Mouse (Mus musculus): ENCODE data around the gene Gpr34. TPM values are rescaled to one million over a fixed set of nuclear protein-coding genes. Genes with fewer than 3 reads are reported as not detected.

Gpr34 gene
- 0.47 and 0.67 TPM in 2 replicates for polyA plus RNA-seq (2014; fragmentation: Nextera tagmentation; extraction: Ambion mirVana)

DNA sequence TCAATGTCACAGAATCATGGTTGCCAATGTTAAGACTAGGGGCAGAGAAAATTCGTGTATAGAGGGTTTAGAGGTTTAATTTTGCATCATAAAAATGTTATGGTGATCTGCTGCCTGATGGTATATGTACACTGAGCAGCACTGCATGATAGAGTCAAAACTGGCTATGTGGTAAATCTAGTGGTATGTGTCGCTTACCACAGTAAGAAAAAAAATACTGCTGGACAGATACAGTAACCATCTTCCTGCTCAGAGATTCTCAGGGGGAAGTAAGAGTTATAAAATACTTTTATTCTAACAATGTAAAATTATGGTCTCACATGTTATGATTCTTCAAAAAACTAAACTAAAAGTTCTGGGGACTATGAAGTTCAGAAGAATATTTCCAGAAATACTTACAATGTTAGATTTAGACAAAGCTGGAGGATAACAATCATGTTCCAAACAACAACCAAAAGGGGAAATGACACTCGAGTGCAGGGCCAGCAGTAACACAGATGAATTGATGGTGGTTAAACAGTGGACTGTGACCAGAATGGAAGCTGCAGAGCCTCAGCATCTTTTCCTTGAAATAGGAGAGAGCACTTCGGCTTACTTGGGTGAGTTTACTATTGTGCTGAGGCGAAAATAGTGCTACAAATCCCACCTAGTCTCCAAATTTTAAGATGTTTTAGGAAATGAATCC lies at the start of gene Gpr34:
Gene Gpr34 (plus strand): TSS at position 491 of the 685 bp plus-strand sequence.
- DNase-seq (ENCODE audit: low spot score) (no peak), ATAC-seq (replicated peaks; ENCODE audit: low FRiP score) (no peak)
- Histone ChIP-seq H3K27me3 (replicated peaks; ENCODE audit: control insufficient read depth, insufficient read depth, low read length) (no peaks in the 10 kb centered on the region; the same call in 1 of the 2 replicates), H3K4me3 (ENCODE audit: low read depth, low read length) (no peak within 1 kb of the TSS), H3K9ac (ENCODE audit: low read depth, low read length) (no peak within 1 kb of the TSS), H3K4me1 (replicated peaks; ENCODE audit: control insufficient read depth, insufficient read depth, low read length) (no peaks in the 10 kb centered on the region), H3K4me2 (no peak within 1 kb of the TSS), H3K9me3 (ENCODE audit: control insufficient read depth, low read length) (no peaks in the 10 kb centered on the region), H3K36me3 (ENCODE audit: control insufficient read depth, insufficient read depth, low read length) (no peaks in the 10 kb centered on the region), H3K27ac (ENCODE audit: low read depth, low read length) (no peak within 1 kb of the TSS)
- 52% methylated on average over 5 of the region's 5 CpGs for WGBS

- ATAC-seq (replicated peaks; ENCODE audit: low FRiP score) (no peak), DNase-seq (ENCODE audit: low spot score) (no peak)
- Histone ChIP-seq H3K27me3 (replicated peaks; ENCODE audit: control insufficient read depth, insufficient read depth, low read length) (no peaks in the 10 kb centered on the region), H3K36me3 (ENCODE audit: control insufficient read depth, insufficient read depth, low read length) (no peaks in the 10 kb centered on the region), H3K27ac (ENCODE audit: low read depth, low read length) (no peak overlapping the region), H3K4me3 (ENCODE audit: low read depth, low read length) (no peak overlapping the region), H3K9me3 (ENCODE audit: control insufficient read depth, low read length) (no peaks in the 10 kb centered on the region), H3K4me2 (no peak overlapping the region), H3K4me1 (replicated peaks; ENCODE audit: control insufficient read depth, insufficient read depth, low read length) (no peaks in the 10 kb centered on the region), H3K9ac (ENCODE audit: low read depth, low read length) (no peak overlapping the region)
- 53% methylated on average over 2 of the region's 2 CpGs for WGBS
These were observed 32.5 kb upstream of the Gpr34 start for GRCm38 (mm10) chrX:13599373-13599772.

GRCm38 (mm10) chrX:13599966-13600365 lies 31.9 kb upstream of the Gpr34 start:
- H3K27ac ChIP-seq (ENCODE audit: low read depth, low read length): no peak overlapping the region
- H3K9ac ChIP-seq (ENCODE audit: low read depth, low read length): no peak overlapping the region
- H3K36me3 ChIP-seq (ENCODE audit: control insufficient read depth, insufficient read depth, low read length): no peaks in the 10 kb centered on the region
- H3K4me3 ChIP-seq (ENCODE audit: low read depth, low read length): no peak overlapping the region
- no peaks in the 10 kb centered on the region for H3K4me1 ChIP-seq (replicated peaks; ENCODE audit: control insufficient read depth, insufficient read depth, low read length)
- DNase-seq (ENCODE audit: low spot score): no peak
- WGBS: 41% methylated on average over 1 of the region's 1 CpGs
- H3K4me2 ChIP-seq: no peak overlapping the region
- no peaks in the 10 kb centered on the region for H3K9me3 ChIP-seq (ENCODE audit: control insufficient read depth, low read length)
- H3K27me3 ChIP-seq (replicated peaks; ENCODE audit: control insufficient read depth, insufficient read depth, low read length): no peaks in the 10 kb centered on the region
- no peak for ATAC-seq (replicated peaks; ENCODE audit: low FRiP score)

- Histone ChIP-seq H3K36me3 (ENCODE audit: control insufficient read depth, insufficient read depth, low read length) (no peaks in the 10 kb centered on the region), H3K27ac (ENCODE audit: low read depth, low read length) (no peak overlapping the region), H3K27me3 (replicated peaks; ENCODE audit: control insufficient read depth, insufficient read depth, low read length) (no peaks in the 10 kb centered on the region), H3K9me3 (ENCODE audit: control insufficient read depth, low read length) (no peaks in the 10 kb centered on the region), H3K9ac (ENCODE audit: low read depth, low read length) (no peak overlapping the region), H3K4me1 (replicated peaks; ENCODE audit: control insufficient read depth, insufficient read depth, low read length) (no peaks in the 10 kb centered on the region), H3K4me2 (no peak overlapping the region), H3K4me3 (ENCODE audit: low read depth, low read length) (no peak overlapping the region)
- DNase-seq (ENCODE audit: low spot score) (no peak), ATAC-seq (replicated peaks; ENCODE audit: low FRiP score) (no peak)
- WGBS: 50% methylated on average over 3 of the region's 3 CpGs
These were observed 25.1 kb upstream of the Gpr34 start for GRCm38 (mm10) chrX:13606741-13607140.

GRCm38 (mm10) chrX:13607752-13608151 lies 24.1 kb upstream of the Gpr34 start:
- Histone ChIP-seq H3K27me3 (replicated peaks; ENCODE audit: control insufficient read depth, insufficient read depth, low read length) (no peaks in the 10 kb centered on the region), H3K4me1 (replicated peaks; ENCODE audit: control insufficient read depth, insufficient read depth, low read length) (no peaks in the 10 kb centered on the region), H3K36me3 (ENCODE audit: control insufficient read depth, insufficient read depth, low read length) (no peaks in the 10 kb centered on the region), H3K4me2 (no peak overlapping the region), H3K27ac (ENCODE audit: low read depth, low read length) (no peak overlapping the region), H3K4me3 (ENCODE audit: low read depth, low read length) (no peak overlapping the region), H3K9me3 (ENCODE audit: control insufficient read depth, low read length) (no peaks in the 10 kb centered on the region), H3K9ac (ENCODE audit: low read depth, low read length) (no peak overlapping the region)
- DNase-seq (ENCODE audit: low spot score) (no peak), ATAC-seq (replicated peaks; ENCODE audit: low FRiP score) (no peak)
- WGBS: 48% methylated on average over 3 of the region's 3 CpGs

DNA sequence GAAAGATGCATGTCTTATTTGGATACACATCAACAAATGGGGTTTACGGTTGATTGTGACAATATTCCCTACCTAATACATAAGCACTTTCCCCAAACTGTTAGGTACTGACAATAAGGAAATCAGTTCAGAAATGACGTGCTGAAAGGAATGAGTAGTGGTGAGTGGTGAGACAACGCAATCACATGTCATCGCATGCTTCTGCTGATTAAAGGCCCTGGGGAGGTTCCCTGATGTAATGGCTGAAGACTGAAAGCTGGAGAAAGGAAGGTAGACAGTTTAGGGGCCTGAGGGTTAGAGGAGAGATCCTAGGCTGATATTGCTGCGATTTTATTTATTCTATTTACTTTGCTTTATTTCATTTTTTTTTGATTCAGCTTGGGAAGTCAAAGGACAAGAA lies 20.8 kb upstream of the Gpr34 start:
- Histone ChIP-seq H3K9me3 (ENCODE audit: control insufficient read depth, low read length) (no peaks in the 10 kb centered on the region), H3K4me2 (no peak overlapping the region), H3K4me1 (replicated peaks; ENCODE audit: control insufficient read depth, insufficient read depth, low read length) (no peaks in the 10 kb centered on the region), H3K36me3 (ENCODE audit: control insufficient read depth, insufficient read depth, low read length) (no peaks in the 10 kb centered on the region), H3K27ac (ENCODE audit: low read depth, low read length) (no peak overlapping the region), H3K9ac (ENCODE audit: low read depth, low read length) (no peak overlapping the region), H3K4me3 (ENCODE audit: low read depth, low read length) (no peak overlapping the region), H3K27me3 (replicated peaks; ENCODE audit: control insufficient read depth, insufficient read depth, low read length) (no peaks in the 10 kb centered on the region)
- 87% methylated on average over 5 of the region's 5 CpGs for WGBS
- no peak for ATAC-seq (replicated peaks; ENCODE audit: low FRiP score)
- DNase-seq (ENCODE audit: low spot score): no peak

- Histone ChIP-seq H3K36me3 (ENCODE audit: control insufficient read depth, insufficient read depth, low read length) (no peaks in the 10 kb centered on the region), H3K4me1 (replicated peaks; ENCODE audit: control insufficient read depth, insufficient read depth, low read length) (no peaks in the 10 kb centered on the region), H3K9ac (ENCODE audit: low read depth, low read length) (no peak overlapping the region), H3K4me3 (ENCODE audit: low read depth, low read length) (no peak overlapping the region), H3K27ac (ENCODE audit: low read depth, low read length) (no peak overlapping the region), H3K27me3 (replicated peaks; ENCODE audit: control insufficient read depth, insufficient read depth, low read length) (no peaks in the 10 kb centered on the region), H3K4me2 (no peak overlapping the region), H3K9me3 (ENCODE audit: control insufficient read depth, low read length) (no peaks in the 10 kb centered on the region)
- ATAC-seq (replicated peaks; ENCODE audit: low FRiP score): no peak
- WGBS: 51% methylated on average over 2 of the region's 2 CpGs
- DNase-seq (ENCODE audit: low spot score): no peak
These were observed 19.8 kb upstream of the Gpr34 start for GRCm38 (mm10) chrX:13612115-13612514.

- Histone ChIP-seq H3K36me3 (ENCODE audit: control insufficient read depth, insufficient read depth, low read length) (no peaks in the 10 kb centered on the region), H3K9ac (ENCODE audit: low read depth, low read length) (no peak overlapping the region), H3K4me1 (replicated peaks; ENCODE audit: control insufficient read depth, insufficient read depth, low read length) (no peaks in the 10 kb centered on the region), H3K4me3 (ENCODE audit: low read depth, low read length) (no peak overlapping the region), H3K4me2 (no peak overlapping the region), H3K9me3 (ENCODE audit: control insufficient read depth, low read length) (no peaks in the 10 kb centered on the region), H3K27ac (ENCODE audit: low read depth, low read length) (no peak overlapping the region), H3K27me3 (replicated peaks; ENCODE audit: control insufficient read depth, insufficient read depth, low read length) (no peaks in the 10 kb centered on the region)
- DNase-seq (ENCODE audit: low spot score) (no peak), ATAC-seq (replicated peaks; ENCODE audit: low FRiP score) (no peak)
- WGBS: 38% methylated on average over 1 of the region's 1 CpGs
These were observed 15.2 kb upstream of the Gpr34 start for GRCm38 (mm10) chrX:13616726-13617125.

- Histone ChIP-seq H3K4me1 (replicated peaks; ENCODE audit: control insufficient read depth, insufficient read depth, low read length) (no peaks in the 10 kb centered on the region), H3K4me3 (ENCODE audit: low read depth, low read length) (no peak overlapping the region), H3K4me2 (no peak overlapping the region), H3K27ac (ENCODE audit: low read depth, low read length) (no peak overlapping the region), H3K27me3 (replicated peaks; ENCODE audit: control insufficient read depth, insufficient read depth, low read length) (no peaks in the 10 kb centered on the region), H3K36me3 (ENCODE audit: control insufficient read depth, insufficient read depth, low read length) (no peaks in the 10 kb centered on the region), H3K9ac (ENCODE audit: low read depth, low read length) (no peak overlapping the region), H3K9me3 (ENCODE audit: control insufficient read depth, low read length) (no peaks in the 10 kb centered on the region)
- WGBS: 73% methylated on average over 1 of the region's 1 CpGs
- ATAC-seq (replicated peaks; ENCODE audit: low FRiP score) (no peak), DNase-seq (ENCODE audit: low spot score) (no peak)
These were observed 14.6 kb upstream of the Gpr34 start for GRCm38 (mm10) chrX:13617294-13617693.
